Mouse (Mus musculus): ENCODE measurements around the gene Zcrb1.

DNA sequence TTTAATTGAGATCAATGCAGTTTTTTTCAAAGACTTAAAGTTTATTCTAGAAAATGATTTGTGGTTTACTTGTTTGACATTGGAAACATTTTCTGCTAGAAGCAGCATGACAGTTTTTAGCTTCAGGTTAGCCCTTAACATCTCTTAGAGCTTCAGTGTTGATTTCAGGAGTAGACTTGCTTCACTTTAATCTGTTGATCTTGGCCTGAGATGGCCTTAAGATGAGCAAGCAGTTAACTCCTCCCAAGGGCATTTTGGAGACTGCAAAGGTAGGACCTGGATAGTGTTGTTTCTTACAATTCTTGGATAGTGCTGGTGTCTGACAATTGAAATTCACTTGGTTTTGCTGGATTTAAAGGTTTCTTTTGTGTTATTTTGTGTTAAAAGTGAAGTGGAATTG is 6.7 kb upstream of the Zcrb1 start:
- TF ChIP-seq CTCF (IDR thresholded peaks at IDR 0.05; ENCODE audit: extremely low read depth, insufficient read length, insufficient replicate concordance, low read depth, low read length) (no peak), POLR2A (IDR thresholded peaks at IDR 0.05; ENCODE audit: low read depth, low read length) (no peak)

Data from small intestine, adult 2 months (tissue).